Mouse (Mus musculus) brain, embryonic 14.5 days (tissue): ENCODE results near the gene Btf3.

Source experiments
- CTCF ChIP-seq: fragments of 200-500 bp; IDR thresholded peaks from 2 replicates; pipeline ENCODE4 v1.5.1; 2012; ENCODE audit warnings: inconsistent platforms, mild to moderate bottlenecking, moderate library complexity, borderline replicate concordance; ENCODE audit not compliant: insufficient read depth, insufficient read length; ENCODE audit errors: extremely low read depth
- POLR2A ChIP-seq: fragments of 200-500 bp; IDR thresholded peaks from 2 replicates; pipeline ENCODE4 v1.6.1; 2012; ENCODE audit warnings: mild to moderate bottlenecking, inconsistent platforms, borderline replicate concordance; ENCODE audit not compliant: poor library complexity, insufficient read depth, insufficient read length, severe bottlenecking; ENCODE audit errors: extremely low read depth

- TF ChIP-seq CTCF (no peak), POLR2A (no peak)
These were observed 39.6 kb upstream of the Btf3 start for GRCm38 (mm10) chr13:98356176-98356972.
